Mouse (Mus musculus) thymus, adult 2 months (tissue): ENCODE results near the gene Pde1b. TPM values are rescaled to one million over a fixed set of nuclear protein-coding genes. Genes with fewer than 3 reads are reported as not detected.

ENCODE experiments used
- DNase-seq: peaks from one replicate; pipeline ENCODE4 v3.0.0; 2021
- H3K27ac ChIP-seq: fragments of 200-500 bp; 2 replicates; pipeline ENCODE4 v1.5.1; 2012; ENCODE audit warnings: low read length, control low read depth; ENCODE audit not compliant: control insufficient read depth, insufficient read depth
- H3K27me3 ChIP-seq: fragments of 200-500 bp; 2 replicates; pipeline ENCODE4 v1.6.1; 2012; ENCODE audit warnings: mild to moderate bottlenecking, low read length, moderate library complexity, mixed read lengths; ENCODE audit not compliant: control insufficient read depth, insufficient read depth
- H3K36me3 ChIP-seq: fragments of 200-500 bp; 2 replicates; pipeline ENCODE4 v1.6.1; 2012; ENCODE audit warnings: mild to moderate bottlenecking, low read length, moderate library complexity; ENCODE audit not compliant: control insufficient read depth, insufficient read depth
- H3K4me1 ChIP-seq: fragments of 200-500 bp; replicated peaks from 2 replicates; pipeline ENCODE4 v1.6.1; 2012; ENCODE audit warnings: low read length; ENCODE audit not compliant: control insufficient read depth, insufficient read depth
- H3K4me3 ChIP-seq: fragments of 200-500 bp; 2 replicates; pipeline ENCODE4 v1.5.1; 2012; ENCODE audit warnings: mild to moderate bottlenecking, low read length, control low read depth, moderate library complexity; ENCODE audit not compliant: control insufficient read depth, insufficient read depth
- CTCF ChIP-seq: fragments of 200-500 bp; IDR thresholded peaks from 2 replicates; pipeline ENCODE4 v1.5.1; 2012; ENCODE audit warnings: mild to moderate bottlenecking, control low read depth, low read length, moderate library complexity, borderline replicate concordance; ENCODE audit not compliant: control insufficient read depth, poor library complexity, insufficient read depth; ENCODE audit errors: extremely low read depth
- POLR2A ChIP-seq: fragments of 200-500 bp; IDR thresholded peaks from 2 replicates; pipeline ENCODE4 v1.6.1; 2012; ENCODE audit warnings: mild to moderate bottlenecking, low read length, control low read depth, moderate library complexity; ENCODE audit not compliant: control insufficient read depth, poor library complexity, insufficient read depth; ENCODE audit errors: extremely low read depth
- WGBS: fragments of 180-500 bp; shearing (Covaris S2); methylation state at CpG from one replicate; pipeline ENCODE4 v1.1.7; 2018; 5-methylcytosine and 5-hydroxymethylcytosine counted together
- polyA plus RNA-seq: library from polyadenylated mRNA; depleted of rRNA; stranded (reverse); fragments of >200 nt; gene quantifications from 2 replicates; pipeline ENCODE4 v1.2.3, GENCODE M21; 2012

Gene Pde1b
- polyA plus RNA-seq, 1 experiment: 33.4 TPM

DNA sequence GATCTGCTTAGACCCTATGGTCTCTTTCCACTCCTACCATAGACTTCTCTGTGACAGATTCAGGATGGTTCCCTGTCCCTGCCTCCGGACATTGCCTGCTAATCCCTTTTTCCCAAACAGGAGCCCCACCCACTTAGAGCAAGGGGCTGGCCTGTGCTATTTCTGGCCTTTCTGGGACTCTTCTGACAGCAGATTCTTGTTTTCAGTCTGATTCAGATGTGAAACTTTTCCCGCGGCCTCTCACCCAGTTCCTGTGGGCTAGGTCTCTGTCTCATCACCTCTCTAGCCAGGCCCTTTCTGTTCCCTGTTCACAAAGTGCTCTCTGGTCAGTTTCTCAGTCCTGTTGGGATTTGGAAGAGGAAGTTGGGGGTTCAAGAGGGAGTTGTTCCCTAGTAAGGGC lies 12.1 kb downstream of the Pde1b start:
- TF ChIP-seq CTCF (no peak), POLR2A (no peak)
- 87% methylated on average over 3 of the region's 3 CpGs for WGBS
- Histone ChIP-seq H3K4me3 (no peak overlapping the region), H3K36me3 (no peaks in the 10 kb centered on the region), H3K27me3 (no peaks in the 10 kb centered on the region), H3K4me1 (0 out of 2 replicates have a peak, but pooled peaks cover 2% of the 10 kb centered on the region), H3K27ac (no peak overlapping the region)
- DNase-seq: no peak

- Histone ChIP-seq H3K27me3 (no peaks in the 10 kb centered on the region), H3K27ac (no peak overlapping the region), H3K36me3 (no peaks in the 10 kb centered on the region), H3K4me1 (0 out of 2 replicates have a peak, but pooled peaks cover 2% of the 10 kb centered on the region), H3K4me3 (no peak overlapping the region)
- no peak for TF ChIP-seq CTCF
- TF ChIP-seq POLR2A: no peak
- WGBS: 87% methylated on average over 5 of the region's 5 CpGs
- no peak for DNase-seq
Measured at GRCm38 (mm10) chr15:103518600-103519385, 16.0 kb downstream of the Pde1b start.

DNA sequence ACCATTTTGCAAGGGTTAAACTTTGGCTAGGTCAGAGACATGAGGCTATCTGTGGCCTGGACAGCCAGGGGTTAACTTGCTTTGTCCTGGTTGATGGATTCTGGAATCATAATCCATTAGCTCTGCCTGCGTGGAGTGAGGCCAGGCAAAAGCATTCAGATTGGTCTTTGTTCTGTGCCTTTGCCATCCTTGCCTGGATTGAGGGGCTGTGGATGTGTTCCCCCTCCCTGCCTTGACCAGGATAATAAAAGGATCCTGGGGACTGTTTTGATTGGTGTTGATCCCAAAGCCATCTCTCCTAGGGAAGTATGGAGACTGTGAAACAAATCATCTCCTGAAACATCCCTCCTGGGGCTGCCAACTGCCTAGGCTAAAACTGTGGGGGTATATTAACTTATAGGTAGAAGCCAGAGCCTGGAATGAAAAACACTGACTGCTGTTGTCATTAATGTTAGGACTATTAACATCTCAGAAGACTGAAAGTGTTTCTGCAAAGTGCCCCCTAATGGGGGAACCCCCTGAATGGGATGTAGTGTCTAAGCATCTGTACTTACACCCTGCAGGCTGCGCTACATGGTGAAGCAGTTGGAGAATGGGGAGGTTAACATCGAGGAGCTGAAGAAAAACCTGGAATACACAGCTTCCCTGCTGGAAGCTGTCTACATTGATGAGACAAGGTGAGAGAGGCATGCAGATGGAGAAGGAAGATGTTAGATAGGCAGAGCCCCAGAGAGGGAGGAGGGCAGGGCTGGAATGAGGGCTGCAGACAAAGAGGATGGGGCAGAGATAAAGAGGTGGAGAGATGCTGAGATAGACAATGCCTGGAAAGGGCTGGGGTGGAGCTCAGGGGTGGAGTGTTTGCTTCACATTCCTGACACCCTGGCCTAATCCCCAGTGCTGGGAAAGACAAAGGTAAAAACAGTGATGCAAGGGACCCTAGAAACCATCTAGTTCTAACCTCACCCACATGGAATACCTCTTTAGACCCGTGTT lies 16.8 kb downstream of the Pde1b start:
- no peaks in the 10 kb centered on the region for H3K4me1 ChIP-seq
- no peak overlapping the region for H3K4me3 ChIP-seq
- 80% methylated on average over 4 of the region's 4 CpGs for WGBS
- H3K27ac ChIP-seq: no peak overlapping the region
- DNase-seq: no peak
- H3K27me3 ChIP-seq: no peaks in the 10 kb centered on the region
- no peaks in the 10 kb centered on the region for H3K36me3 ChIP-seq
- TF ChIP-seq POLR2A (no peak), CTCF (no peak)

GRCm38 (mm10) chr15:103522458-103523099 lies 19.7 kb downstream of the Pde1b start:
- no peak for TF ChIP-seq CTCF
- no peak for TF ChIP-seq POLR2A
- Histone ChIP-seq H3K4me1 (no peaks in the 10 kb centered on the region), H3K27ac (no peak overlapping the region), H3K27me3 (no peaks in the 10 kb centered on the region), H3K36me3 (no peaks in the 10 kb centered on the region), H3K4me3 (no peak overlapping the region)
- WGBS: 80% methylated on average over 3 of the region's 3 CpGs
- no peak for DNase-seq

GRCm38 (mm10) chr15:103523156-103523555 lies 20.3 kb downstream of the Pde1b start:
- Histone ChIP-seq H3K36me3 (no peaks in the 10 kb centered on the region), H3K27ac (no peak overlapping the region), H3K27me3 (no peaks in the 10 kb centered on the region), H3K4me1 (no peaks in the 10 kb centered on the region), H3K4me3 (no peak overlapping the region)
- no peak for DNase-seq
- TF ChIP-seq CTCF: no peak
- no peak for TF ChIP-seq POLR2A
- 95% methylated on average over 3 of the region's 3 CpGs for WGBS

DNA sequence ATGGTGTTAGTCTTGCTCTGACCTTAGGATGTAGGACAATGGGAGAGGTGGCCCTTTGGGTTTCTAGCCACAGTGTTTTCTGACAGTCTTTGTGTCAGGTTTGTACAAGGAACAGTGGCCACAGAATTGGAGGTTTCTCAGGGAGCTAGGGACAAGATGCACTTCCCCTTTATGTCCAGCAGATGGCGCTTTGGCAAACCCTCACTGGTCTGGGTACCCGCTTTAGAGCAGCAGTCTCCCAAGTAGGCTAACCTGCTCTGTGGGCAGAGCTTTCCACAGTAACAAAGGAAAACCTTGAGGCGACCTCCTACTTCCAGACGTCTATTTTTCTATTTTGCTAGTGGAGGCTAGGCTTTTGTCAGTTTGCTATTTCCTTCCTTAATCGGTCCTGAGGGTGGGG lies 27.5 kb downstream of the Pde1b start:
- H3K4me1 ChIP-seq: no peaks in the 10 kb centered on the region
- WGBS: 3% methylated on average over 5 of the region's 5 CpGs
- H3K27me3 ChIP-seq: no peaks in the 10 kb centered on the region
- TF ChIP-seq CTCF (peak; percentile 68; the same call in 1 of the 2 replicates), POLR2A (no peak)
- H3K36me3 ChIP-seq: no peaks in the 10 kb centered on the region
- DNase-seq: peak; percentile 30
- no peak overlapping the region for H3K4me3 ChIP-seq
- no peak overlapping the region for H3K27ac ChIP-seq
